Mouse (Mus musculus) layer of hippocampus, adult 2 months (tissue): Measurements from ENCODE around the gene Nkiras2. TPM values are rescaled to one million over a fixed set of nuclear protein-coding genes. Genes with fewer than 3 reads are reported as not detected.
A peak's percentile ranks its signal among the peaks of the same experiment; 100 is the strongest.
"Not testable (repeated sequence)": the region's sequence is repeated elsewhere in the genome, so short reads cannot be mapped to it uniquely, and the experiment has no call there.

Experiments used
- DNase-seq, 2 experiments: peaks; one replicate each; pipeline ENCODE4 v3.0.0; 2022; ENCODE audit warnings: low spot score in 2 of 2
- H3K27ac ChIP-seq: fragments of 200-600 bp; 2 replicates; pipeline ENCODE4 v1.8.1; 2022
- H3K4me3 ChIP-seq: fragments of 200-600 bp; 2 replicates; pipeline ENCODE4 v1.8.1; 2022; ENCODE audit warnings: mild to moderate bottlenecking
- CTCF ChIP-seq: fragments of 200-600 bp; conservative IDR thresholded peaks from 2 replicates; pipeline ENCODE4 v1.8.1; 2022; ENCODE audit warnings: antibody characterized with exemption, mild to moderate bottlenecking, moderate library complexity
- total RNA-seq, 2 experiments: library from RNA; stranded (reverse); gene quantifications; 2 replicates each; pipeline ENCODE4 v1.2.3; 2021

Gene Nkiras2
- total RNA-seq, 2 experiments from 2014 or later = 11.8 to 13.1 TPM

GRCm38 (mm10) chr11:100655589-100655988, 36.5 kb downstream of the Nkiras2 start:
- H3K27ac ChIP-seq, DNase-seq, H3K4me3 ChIP-seq: not testable (repeated sequence)
- TF ChIP-seq CTCF = peak; percentile 51

GRCm38 (mm10) chr11:100656458-100656857, 37.4 kb downstream of the Nkiras2 start:
- no peak for TF ChIP-seq CTCF
- no peak for DNase-seq
- H3K4me3 ChIP-seq = no peak overlapping the region
- no peak overlapping the region for H3K27ac ChIP-seq

GRCm38 (mm10) chr11:100659806-100660205, 40.8 kb downstream of the Nkiras2 start:
- no peak overlapping the region for H3K4me3 ChIP-seq

GRCm38 (mm10) chr11:100671049-100671448, 52.0 kb downstream of the Nkiras2 start:
- Histone ChIP-seq H3K27ac (no peak overlapping the region), H3K4me3 (no peak overlapping the region)
- no peak for TF ChIP-seq CTCF
- no peak for DNase-seq

More at GRCm38 (mm10) chr11:100659806-100660205, 40.8 kb downstream of the Nkiras2 start:
- no peak overlapping the region for H3K27ac ChIP-seq
- no peak for DNase-seq
- TF ChIP-seq CTCF = no peak

GRCm38 (mm10) chr11:100671956-100672355, 52.9 kb downstream of the Nkiras2 start:
- H3K4me3 ChIP-seq = no peak overlapping the region
- DNase-seq = no peak
- no peak overlapping the region for H3K27ac ChIP-seq
- TF ChIP-seq CTCF = no peak

- Histone ChIP-seq H3K4me3 (no peak overlapping the region), H3K27ac (peak overlapping the region; percentile 18; the same call in 1 of the 2 replicates)
- no peak for DNase-seq
- TF ChIP-seq CTCF = no peak
These were observed 54.1 kb downstream of the Nkiras2 start for GRCm38 (mm10) chr11:100673169-100673568.

Other genes with a start within 250 kb of the Nkiras2 start
- gene Jup, start 221.5 kb upstream of the Nkiras2 start, total RNA-seq = 10 to 100 TPM; 34.1 to 35.6 TPM
- gene P3h4, start 204.4 kb upstream of the Nkiras2 start, total RNA-seq = 1 to 10 TPM; 9.4 to 9.5 TPM
- gene Fkbp10, start 203.5 kb upstream of the Nkiras2 start, total RNA-seq = 1 to 10 TPM; 4.4 to 5.8 TPM
- gene Nt5c3b, start 177.4 kb upstream of the Nkiras2 start, total RNA-seq = 10 to 100 TPM; 58.4 to 58.7 TPM
- gene Klhl10, start 177.3 kb upstream of the Nkiras2 start, total RNA-seq = 1 to 10 TPM in 1 of 2 experiments, under 1 TPM in 1; 0.64 to 1.4 TPM
- 100 to 1,000 TPM; 119 to 121 TPM for gene Klhl11, start 146.5 kb upstream of the Nkiras2 start, total RNA-seq
- 100 to 1,000 TPM; 103 to 117 TPM for gene Acly, start 91.2 kb upstream of the Nkiras2 start, total RNA-seq
- gene Ttc25, start 73.6 kb upstream of the Nkiras2 start, total RNA-seq = 1 to 10 TPM; 1.3 to 1.7 TPM
- gene Cnp, start 44.3 kb upstream of the Nkiras2 start, total RNA-seq = 100 to 1,000 TPM; 168 to 183 TPM
- 100 to 1,000 TPM; 242 to 257 TPM for gene Dnajc7, start 924 bp downstream of the Nkiras2 start, total RNA-seq
- under 1 TPM; 0.20 to 0.67 TPM for gene Zfp385c, start 73.2 kb downstream of the Nkiras2 start, total RNA-seq
- 1 to 10 TPM; 1.6 to 2.3 TPM for gene Dhx58, start 85.0 kb downstream of the Nkiras2 start, total RNA-seq
- gene Kat2a, start 93.2 kb downstream of the Nkiras2 start, total RNA-seq = 10 to 100 TPM; 55.4 to 57.8 TPM
- not detected for gene Hspb9, start 94.6 kb downstream of the Nkiras2 start, total RNA-seq
- gene Rab5c, start 119.0 kb downstream of the Nkiras2 start, total RNA-seq = 100 to 1,000 TPM; 137 to 148 TPM
- gene Kcnh4, start 140.7 kb downstream of the Nkiras2 start, total RNA-seq = 1 to 10 TPM; 1.8 to 2.8 TPM
- gene Hcrt, start 143.7 kb downstream of the Nkiras2 start, total RNA-seq = not detected
- 1 to 10 TPM; 4.3 to 5.2 TPM for gene Ghdc, start 151.7 kb downstream of the Nkiras2 start, total RNA-seq
- gene Stat5b, start 231.5 kb downstream of the Nkiras2 start, total RNA-seq = 10 to 100 TPM; 11.6 to 13.8 TPM
- 1 to 10 TPM; 1.7 to 2.0 TPM for gene Stat5a, start 240.1 kb downstream of the Nkiras2 start, total RNA-seq